Mouse (Mus musculus): ENCODE data around the gene Sycp2l.
"Not testable (repeated sequence)": the region's sequence is repeated elsewhere in the genome, so short reads cannot be mapped to it uniquely, and the experiment has no call there.

Gene Sycp2l

DNA sequence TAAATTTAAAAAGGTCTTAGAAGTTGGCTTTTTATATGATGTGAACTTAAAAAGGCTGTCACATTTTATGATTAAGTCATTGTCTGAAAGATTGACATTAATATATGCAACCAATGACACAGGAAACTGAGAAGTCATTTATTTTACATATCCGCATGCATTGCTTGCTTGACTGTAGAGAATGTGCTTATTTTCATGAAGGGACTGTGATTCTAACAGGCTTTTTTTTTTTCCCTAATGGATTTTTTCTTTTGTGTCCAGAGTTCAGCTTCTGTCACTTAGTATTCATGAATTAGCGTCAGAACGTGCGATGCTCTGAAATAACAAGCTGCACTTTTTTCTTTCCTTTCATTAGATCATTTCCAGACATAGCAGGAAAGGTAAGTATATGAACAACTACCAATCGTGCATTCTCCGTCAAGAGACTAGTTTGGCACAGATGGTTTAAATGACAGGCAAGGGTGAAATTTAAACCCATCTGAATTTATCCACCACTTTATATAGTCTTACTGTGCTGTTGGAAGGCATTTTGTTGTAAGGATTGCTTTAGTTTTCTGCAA lies 9.6 kb downstream of the Sycp2l start:
- DNase-seq (ENCODE audit: low read depth, low spot score): no peak

DNA sequence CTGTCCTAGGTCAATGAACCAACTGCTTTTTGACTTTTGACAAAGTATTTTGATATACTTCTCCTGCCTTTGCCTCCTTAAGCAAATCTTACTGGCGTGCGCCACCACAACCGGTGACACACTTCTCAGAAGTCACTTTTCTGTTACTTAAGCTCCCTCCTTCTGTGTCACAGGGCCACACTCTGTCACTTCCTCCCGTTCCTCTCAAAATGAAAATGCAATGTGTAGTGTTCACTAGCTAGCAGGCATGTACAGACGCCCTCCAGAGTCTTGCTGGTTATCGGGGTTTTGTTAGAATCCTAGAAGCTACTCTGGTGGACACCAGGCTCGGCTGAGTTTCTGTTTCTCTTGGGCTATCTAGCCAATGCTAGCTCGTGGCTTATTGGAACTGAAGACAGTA lies 14.2 kb downstream of the Sycp2l start:
- no peak for DNase-seq (ENCODE audit: low read depth, low spot score)

DNA sequence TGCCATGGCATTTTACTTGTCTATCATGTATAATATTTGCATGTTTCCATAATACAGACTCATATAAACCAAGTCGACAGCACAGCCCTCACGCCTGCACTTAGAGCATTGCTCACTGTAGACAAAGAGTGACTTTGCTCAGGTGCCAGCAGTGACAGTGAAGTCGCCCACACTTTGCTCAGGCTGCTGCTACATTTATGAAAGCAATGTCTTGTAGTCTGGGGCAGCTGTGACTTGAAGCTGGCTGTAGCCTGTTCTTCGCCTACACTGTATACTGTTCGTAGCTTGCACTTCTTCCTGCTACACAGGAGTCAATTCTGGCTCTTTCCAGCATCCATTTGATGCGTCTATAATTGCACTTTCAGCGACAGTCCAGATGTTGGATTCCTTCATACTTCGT lies 15.0 kb downstream of the Sycp2l start:
- no peak for DNase-seq (ENCODE audit: low read depth, low spot score)

DNA sequence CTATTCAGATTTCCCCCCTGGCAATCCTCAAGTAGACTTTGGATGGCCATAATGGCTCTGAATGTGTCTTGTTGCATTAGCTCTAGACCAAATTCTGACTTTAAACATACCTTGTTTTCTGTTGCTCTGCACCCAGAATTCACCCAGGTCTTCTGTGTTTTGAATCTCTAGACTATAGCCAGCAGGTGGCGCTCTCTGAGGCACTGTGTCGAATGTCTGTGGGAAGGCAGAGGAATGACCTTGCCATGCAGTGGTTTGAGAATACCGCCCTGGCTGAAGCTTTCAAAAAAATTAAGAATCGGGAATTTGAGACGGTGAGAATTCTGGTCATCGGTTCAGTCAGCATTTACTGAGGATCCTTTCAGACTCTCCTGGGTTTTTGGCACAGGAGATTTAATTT lies 20.8 kb downstream of the Sycp2l start:
- peak; percentile 59 for DNase-seq (ENCODE audit: low read depth, low spot score)

DNA sequence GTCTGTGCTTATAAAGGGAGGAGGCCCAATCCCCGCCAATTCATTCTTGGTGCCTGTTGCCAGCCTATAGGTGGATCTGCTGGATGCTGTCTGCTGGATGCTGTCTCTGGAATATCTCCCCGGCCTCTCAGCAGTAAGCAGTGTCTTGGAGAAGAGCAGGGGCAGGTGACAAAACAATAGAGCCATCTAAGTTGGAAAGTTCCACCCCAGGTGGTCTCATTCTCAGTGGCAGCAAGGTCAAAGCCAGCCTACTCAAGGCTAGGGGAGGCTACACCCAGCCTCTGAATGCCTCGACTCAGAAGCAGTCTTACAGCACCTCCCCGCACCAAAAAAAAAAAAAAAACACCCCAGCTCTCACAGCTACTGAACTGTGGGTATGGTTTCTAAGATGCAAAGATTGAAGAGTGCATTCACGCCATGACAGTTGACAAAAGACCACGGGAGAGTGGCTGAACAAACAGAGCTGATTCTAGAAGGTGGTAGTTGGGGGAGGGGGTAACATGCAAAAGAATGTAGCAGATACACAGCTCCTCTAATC lies 31.4 kb downstream of the Sycp2l start:
- DNase-seq (ENCODE audit: low read depth, low spot score): no peak

DNA sequence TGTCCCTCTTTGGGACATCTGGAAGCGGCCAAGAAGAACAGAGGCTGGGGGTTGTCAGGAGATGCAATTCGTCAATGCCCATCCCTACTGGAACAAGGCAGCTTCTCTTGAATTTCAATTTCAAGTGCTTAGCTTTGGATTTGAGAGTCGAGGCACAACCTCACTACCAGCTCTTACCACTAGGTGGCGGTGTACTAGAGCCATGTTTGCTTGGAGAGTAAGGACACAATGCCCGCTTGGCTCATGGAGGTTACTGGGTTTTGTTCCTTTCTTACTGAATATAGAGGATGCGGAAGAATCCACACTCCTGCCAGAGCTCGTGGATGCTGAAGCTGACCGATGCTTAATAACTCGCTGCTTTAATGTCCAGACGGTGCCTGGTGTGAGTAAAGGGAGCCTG lies 32.2 kb downstream of the Sycp2l start:
- DNase-seq (ENCODE audit: low read depth, low spot score): peak; percentile 34

DNA sequence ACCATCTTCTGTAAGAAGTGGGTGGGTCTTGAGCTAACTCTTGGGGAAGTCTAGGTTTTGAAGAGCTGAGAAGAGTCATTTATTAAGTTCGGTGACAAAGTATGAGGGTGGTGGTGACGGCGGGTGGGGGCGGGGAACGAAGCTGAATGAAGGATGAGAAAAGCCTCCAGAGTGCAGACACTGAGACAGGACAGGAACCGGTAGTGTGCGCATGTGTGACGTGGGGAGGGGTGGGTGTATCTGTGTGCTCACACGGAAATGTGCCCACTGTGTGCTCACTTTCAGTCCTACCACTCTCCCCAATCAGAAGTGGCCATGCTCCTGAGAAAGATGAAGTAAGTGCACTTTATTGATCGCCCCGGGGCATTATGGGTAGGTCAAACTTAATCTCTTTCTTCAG lies 39.0 kb downstream of the Sycp2l start:
- no peak for DNase-seq (ENCODE audit: low read depth, low spot score)

DNA sequence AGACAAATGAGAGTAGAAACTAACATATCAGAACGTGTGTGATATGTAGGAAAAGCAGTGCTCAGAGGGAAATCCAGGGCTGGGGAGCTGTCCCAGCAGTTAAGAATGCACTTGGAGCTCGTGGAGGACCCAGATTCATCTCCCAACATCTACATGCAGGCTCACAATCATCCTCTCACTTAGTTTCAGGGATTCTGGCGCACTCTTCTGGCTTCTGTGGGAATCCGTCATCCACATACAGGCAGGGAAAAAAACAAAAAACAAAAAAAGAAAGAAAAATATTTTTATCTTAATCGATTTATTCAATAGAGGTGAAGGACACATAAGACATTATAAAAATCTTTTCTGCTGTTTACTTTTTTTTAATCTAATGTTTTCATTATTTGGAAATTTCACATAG lies 44.3 kb downstream of the Sycp2l start:
- DNase-seq (ENCODE audit: low read depth, low spot score): no peak

DNA sequence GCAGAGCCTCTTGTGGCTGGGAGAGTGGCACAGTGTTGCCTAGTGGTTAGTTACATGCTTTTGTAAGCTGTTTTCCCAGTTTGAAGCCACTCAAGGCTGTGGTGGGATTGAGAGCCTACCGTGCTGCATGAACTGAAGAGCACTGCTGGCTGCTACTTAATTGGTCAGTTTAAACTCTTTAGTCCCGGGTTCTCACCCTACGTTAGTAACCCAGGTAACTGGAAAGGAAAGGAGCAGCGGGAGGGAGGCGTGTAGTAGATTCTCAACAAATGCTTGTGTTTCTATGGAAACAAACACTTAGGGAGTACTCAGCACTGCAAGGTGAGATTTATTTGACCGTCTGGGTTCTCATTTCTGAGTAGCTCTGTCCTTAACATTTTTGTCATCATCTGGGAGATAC lies 73.8 kb downstream of the Sycp2l start:
- no peak for DNase-seq (ENCODE audit: low read depth, low spot score)

DNA sequence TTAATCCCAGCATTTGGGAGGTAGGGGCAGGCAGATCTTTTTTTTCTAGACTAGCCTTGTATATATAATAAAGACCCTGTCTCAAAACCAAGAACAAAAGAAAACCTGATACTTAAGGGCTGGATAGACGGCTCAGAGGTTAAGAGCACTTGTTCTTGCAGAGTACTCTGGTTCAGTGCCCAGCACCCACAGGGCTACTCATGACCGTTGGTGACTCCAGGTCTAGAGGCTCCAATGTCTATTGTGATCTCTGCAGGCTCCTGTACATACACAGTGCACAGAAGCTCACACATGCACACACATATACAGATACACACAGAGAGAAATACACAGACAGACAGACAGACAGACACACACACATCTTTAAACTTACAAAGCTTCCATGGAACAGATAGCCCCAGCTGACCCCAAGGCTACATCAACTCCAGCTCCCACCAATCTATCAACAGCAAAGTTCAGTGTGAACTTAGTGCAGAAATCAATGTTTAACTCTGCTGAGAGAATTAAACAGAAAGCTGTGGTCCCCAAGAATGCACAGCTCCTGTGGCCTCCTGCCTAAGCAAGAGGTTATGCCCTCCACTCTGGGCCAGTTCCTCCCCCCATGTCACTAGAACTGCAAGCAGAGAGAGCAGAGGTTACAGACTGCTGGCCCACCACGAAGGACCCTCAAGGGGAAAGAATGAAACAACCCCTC lies 81.7 kb downstream of the Sycp2l start:
- no peak for DNase-seq (ENCODE audit: low read depth, low spot score)

DNA sequence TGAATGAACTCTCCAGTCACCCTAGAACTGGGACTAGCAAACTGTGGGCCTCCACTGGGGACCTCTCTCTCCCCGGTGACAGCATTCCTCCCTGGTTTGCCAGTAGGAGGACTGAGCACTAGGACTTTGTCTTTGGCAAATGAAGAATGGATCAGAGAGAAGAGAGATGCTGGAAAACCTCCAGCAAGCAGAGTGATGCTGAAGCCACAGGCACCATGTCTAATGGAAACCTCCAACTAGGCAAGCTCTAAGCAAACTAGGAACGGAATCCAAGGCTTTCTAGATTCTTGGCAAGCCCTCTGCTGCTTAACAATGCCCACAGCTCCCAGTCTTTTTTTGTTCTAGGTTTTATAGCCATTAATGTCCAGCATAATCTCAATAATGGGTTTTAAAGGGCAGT lies 86.8 kb downstream of the Sycp2l start:
- DNase-seq (ENCODE audit: low read depth, low spot score): no peak

DNA sequence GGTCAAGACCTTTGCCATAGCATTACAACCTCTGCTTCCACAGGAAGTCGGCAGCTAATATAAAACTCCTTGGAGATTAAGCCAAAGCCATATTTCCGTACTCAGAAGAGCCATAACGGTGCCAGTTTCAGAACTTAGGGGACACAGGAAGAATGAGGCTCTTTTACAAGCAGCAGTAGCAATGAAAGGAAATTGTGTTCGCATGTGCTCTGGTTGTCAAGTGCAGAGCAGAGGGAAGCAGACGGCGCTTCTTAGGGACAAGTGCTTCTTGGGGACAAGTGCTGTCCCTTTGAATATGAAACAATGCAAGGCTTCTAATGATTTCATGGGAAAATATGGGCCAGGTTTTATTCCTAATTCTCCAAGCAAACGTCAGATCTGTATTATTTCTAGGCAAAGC lies 89.2 kb downstream of the Sycp2l start:
- DNase-seq (ENCODE audit: low read depth, low spot score): no peak

DNA sequence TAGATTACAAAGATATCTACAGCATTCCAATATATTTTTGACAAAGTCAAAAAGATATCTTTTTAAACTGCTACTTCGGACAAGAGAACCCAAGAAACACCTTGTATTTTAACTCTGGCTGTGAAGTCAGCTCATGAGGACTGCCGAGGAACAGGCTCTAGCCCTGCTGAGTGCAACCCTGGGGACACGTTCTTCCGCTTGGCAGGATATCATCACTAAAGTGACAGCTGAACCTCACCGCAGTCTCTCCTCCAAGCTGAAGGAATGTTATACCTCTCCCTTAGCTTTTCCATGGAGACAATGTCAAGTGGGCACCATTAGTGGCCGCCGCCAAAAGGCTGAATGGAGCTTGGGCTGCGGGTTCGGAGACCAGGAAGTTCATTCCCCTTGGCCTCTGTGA lies 89.6 kb downstream of the Sycp2l start:
- DNase-seq (ENCODE audit: low read depth, low spot score): no peak

DNA sequence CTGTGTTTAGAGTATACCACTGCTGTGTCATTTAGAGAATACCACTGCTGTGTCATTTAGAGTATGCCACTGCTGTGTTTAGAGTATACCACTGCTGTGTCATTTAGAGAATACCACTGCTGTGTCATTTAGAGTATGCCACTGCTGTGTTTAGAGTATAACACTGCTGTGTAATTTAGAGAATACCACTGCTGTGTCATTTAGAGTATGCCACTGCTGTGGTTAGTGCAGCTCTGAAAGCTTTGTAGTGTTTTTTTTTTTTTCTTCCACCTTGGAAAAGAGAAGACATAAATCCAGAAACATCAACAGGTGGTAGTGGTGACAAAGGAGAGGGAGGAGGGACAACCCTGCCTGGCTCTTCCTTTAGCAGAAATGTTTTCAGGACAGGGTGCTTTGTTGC lies 91.5 kb downstream of the Sycp2l start:
- not testable (repeated sequence) for DNase-seq (ENCODE audit: low read depth, low spot score)

DNA sequence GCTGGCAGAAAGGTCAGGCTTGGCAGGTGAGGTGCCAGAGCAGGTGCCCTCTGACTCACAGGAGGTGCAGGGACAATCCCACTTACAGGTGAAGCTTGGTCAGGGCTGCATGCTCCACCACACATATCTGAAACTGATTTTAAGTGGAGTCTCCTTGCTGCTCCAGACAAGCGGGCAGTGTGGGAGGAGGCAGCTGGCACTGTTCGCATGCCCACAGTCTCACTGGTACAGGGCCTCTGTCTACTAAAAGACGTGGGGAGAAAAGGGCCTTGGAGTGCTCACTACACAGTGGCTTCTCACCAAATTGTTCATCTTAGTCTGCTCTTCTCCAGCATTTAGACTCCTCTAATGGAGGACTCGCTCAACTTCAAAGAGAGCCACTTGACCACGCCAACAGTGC lies 92.1 kb downstream of the Sycp2l start:
- no peak for DNase-seq (ENCODE audit: low read depth, low spot score)

DNA sequence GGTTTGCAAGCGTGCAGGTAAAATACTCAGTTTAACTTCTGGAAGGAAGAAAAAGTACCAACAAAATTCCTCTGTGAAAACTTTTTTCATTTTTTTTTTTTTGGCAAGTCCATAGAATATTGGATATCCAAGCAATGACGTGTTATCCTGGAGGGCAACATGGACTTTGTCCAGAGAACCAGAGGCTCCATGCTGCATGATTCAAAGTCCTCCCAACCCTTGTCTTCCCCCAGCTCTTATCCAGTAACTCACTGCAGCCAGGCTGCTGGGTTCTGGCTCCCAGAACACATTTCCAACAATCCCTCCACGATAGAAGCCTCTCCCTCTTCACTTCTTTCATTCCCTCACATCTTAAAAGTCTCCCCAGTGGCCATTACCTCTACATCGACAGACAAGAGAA lies 97.2 kb downstream of the Sycp2l start:
- no peak for DNase-seq (ENCODE audit: low read depth, low spot score)

DNA sequence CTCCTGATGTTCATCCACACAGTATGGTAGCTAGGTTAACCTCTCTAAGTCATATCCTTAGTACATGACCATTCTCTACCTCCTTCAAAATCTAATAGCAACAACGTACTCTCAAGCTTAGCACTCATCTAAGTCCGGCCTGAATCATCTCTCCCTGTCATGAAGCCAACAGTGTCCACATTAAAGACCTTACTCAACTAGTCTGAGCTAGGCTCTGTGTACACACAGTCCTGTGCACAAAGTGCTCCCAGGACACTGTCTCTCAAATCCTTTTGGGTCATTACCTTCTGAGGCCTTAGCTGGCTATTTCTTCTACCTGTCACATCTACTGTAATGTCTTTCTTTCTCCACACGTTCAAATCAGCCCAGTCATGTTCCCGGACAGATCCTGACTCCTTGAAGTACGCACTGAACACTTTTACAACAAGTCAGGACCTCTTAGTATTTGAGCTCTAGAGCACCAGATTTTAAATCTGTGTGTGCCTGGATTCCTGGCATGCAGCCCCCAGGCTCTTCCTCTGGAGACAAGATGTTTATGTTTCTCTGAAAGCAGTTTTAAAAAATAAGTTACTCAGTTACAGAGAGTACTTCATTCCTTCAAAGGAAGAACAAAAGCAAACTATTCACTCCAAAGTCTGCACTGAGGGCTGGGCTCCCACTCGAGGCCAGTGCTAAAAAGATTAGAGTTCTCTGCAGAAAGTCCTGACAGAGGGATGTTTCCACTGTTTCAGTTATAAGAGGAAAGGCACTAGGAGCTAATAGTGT lies 98.6 kb downstream of the Sycp2l start:
- DNase-seq (ENCODE audit: low read depth, low spot score): no peak

DNA sequence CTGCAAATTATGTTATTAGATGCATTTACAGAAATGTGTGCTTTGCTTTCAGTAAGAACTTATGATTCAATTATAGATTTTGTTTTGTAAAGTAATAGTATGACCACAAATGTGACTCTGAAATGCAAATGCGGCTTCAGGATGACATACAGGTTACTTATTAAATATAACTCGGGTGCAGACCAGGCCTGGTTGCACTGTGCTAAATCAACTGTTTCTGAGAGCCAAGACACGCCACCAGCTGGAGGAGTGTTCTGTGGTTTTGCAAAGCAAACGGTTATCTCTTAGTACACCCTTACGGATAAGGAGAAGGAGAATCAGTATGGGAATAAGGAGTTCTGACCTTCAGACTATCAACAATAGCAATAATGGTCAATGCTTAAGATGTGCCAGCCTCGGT lies 101.6 kb downstream of the Sycp2l start:
- no peak for DNase-seq (ENCODE audit: low read depth, low spot score)

DNA sequence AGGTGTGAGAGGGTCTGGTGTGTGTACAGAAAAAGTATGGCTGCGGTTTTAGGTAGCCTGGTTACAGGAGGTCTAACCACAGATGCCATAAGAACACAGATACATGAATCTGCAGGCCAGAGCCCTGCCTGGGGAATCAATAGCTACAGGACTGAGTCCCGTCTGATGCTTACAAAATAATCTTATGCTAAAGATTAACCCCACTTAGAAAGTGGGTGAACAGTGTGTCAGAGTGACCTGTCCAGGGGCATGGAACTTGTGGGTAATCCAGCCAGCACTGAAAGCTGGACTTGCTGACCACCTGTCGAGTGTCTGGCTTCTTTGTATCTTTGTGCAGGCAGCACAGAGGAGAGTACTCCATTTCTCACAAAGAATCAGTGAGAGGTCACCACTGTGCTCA lies 102.1 kb downstream of the Sycp2l start:
- DNase-seq (ENCODE audit: low read depth, low spot score): no peak

DNA sequence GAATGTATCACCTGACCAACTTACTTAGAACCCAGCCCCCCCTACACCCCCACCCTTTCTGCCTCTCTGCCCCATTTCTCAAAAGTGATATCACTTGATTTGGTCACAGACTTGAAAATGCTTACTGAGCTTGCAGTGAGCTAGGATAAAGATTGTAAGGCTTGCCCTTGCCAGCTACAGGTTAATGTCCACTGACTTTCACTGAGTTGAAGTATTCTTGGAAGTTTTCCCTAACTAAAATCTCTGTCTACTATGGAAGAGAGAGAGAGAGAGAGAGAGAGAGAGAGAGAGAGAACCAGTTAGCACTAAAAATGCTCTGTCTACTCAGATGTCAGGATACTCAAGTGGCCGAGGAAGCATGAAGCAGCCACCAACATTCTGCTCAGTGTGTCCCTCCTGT lies 104.9 kb downstream of the Sycp2l start:
- no peak for DNase-seq (ENCODE audit: low read depth, low spot score)

DNA sequence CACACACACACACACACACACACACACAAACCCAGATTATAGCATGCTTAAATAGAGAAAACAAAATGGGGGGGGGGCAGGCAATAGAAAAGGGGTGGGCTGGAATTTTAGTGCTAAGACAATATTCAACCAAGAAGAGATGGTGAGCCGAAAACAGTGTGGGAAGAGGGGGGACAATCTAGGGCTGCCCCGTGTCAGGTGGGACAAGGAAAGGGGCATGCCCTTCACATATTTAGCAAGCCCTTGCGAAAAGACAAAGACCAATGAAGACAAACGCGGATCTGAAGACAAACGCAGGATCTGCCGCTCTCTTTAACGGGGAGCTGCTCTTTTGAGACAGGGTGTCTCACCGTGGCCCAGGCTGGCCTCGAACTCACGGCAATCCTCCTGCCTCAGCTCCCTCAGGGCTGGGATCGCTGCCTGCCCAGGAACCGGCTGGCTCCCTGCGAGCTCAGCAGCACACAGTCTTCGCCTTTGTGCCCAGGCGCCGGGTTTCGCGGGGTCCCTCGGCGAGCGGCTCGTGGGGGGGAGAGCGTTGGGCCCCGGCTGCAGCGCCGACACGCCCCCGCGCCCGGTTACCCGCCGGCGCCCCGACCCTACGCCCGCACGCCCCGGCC lies 105.7 kb downstream of the Sycp2l start:
- DNase-seq (ENCODE audit: low read depth, low spot score): no peak

DNA sequence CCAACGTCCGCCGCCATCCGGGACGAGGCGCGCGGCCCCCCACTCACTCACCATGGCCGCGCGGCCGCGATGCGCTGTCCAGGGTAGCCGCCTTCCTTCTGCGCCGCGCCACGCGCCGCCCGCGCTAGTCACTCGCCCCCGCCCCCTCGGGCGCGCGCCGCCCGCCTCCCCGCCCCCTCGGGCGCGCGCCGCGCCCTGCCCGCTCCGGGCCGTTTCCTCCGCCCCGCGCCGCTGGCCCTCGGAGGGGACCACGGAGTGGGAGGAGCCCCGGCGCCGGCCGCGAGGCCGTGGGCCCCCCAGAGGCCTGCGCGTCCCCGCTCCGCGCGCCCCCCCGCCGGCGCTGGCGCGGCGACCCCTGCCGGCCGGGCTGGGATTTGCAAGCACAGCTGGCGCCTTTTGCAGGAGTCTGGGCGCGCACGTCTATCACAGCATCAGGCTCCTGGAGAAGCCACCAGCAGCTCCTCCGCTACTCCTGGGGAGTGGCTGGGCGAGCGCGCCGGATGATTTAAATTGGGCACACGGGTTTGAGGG lies 106.3 kb downstream of the Sycp2l start, which contains the start of gene Elovl2:
TSS of gene Elovl2 (minus strand) at position 102 of the 531 bp plus-strand sequence.
- peak; percentile 81 for DNase-seq (ENCODE audit: low read depth, low spot score)

All from embryo, embryonic 11.5 days (tissue).